15 mouse cellular contexts compared by ENCODE assay signal in genomic region chr3:39609937-39610336, GRCm38 (mm10).
DNase-seq lines count a peak whose midpoint lies in the region; ATAC-seq lines count a peak whose summit lies in the region.
"Had no signal": no experiment of that assay in that cellular context is flagged by ENCODE, and none has a peak within 500 bp of the region (broad histone marks: within the 10 kb centered on the region; RNA-seq: fewer than 3 reads in every experiment).

No protein-coding gene starts in this region.

- no peak for DNase-seq in embryonic facial prominence, embryonic 14.5 days (ENCODE audit: low spot score)
- DNase-seq in embryonic facial prominence, embryonic 10.5 days (ENCODE audit: low spot score) = no peak
- peak; percentile 20 for DNase-seq in neural tube, embryonic 10.5 days (ENCODE audit: extremely low spot score, low spot score)
- peak; percentile 12 for DNase-seq in layer of hippocampus, adult 9-11 months
- no peak for DNase-seq in frontal cortex, postnatal 14 days (ENCODE audit: low spot score in 2 of 2)
- DNase-seq in lung, postnatal 14 days = no peak
- DNase-seq: cerebellum, adult 18-20 months; kidney, postnatal 10 days; lung, adult 18-20 months; thymus, postnatal 4 days had no signal

- H3K4me2 ChIP-seq in embryonic facial prominence, embryonic 14.5 days (ENCODE audit: low read depth, low read length) = no peak overlapping the region
- no peak overlapping the region for H3K4me2 ChIP-seq in neural tube, embryonic 15.5 days
- H3K4me2 ChIP-seq in kidney, embryonic 15.5 days = no peak overlapping the region
- H3K4me2 ChIP-seq: heart, embryonic 15.5 days had no signal

- H3K9ac ChIP-seq in embryonic facial prominence, embryonic 14.5 days (ENCODE audit: low read depth, low read length) = no peak overlapping the region
- no peak overlapping the region for H3K9ac ChIP-seq in neural tube, embryonic 15.5 days (replicated peaks)
- no peak overlapping the region for H3K9ac ChIP-seq in kidney, embryonic 15.5 days
- H3K9ac ChIP-seq: heart, embryonic 15.5 days had no signal

- 77% methylated on average over 3 of the region's 3 CpGs for WGBS in embryonic facial prominence, embryonic 14.5 days
- WGBS in embryonic facial prominence, embryonic 10.5 days = 81% methylated on average over 3 of the region's 3 CpGs
- WGBS in neural tube, embryonic 15.5 days = 24% methylated on average over 3 of the region's 3 CpGs
- 69% methylated on average over 3 of the region's 3 CpGs for WGBS in kidney, embryonic 15.5 days

- no peaks in the 10 kb centered on the region for H3K36me3 ChIP-seq in embryonic facial prominence, embryonic 14.5 days (ENCODE audit: control insufficient read depth, insufficient read depth, low read length)
- H3K36me3 ChIP-seq in embryonic facial prominence, embryonic 10.5 days (replicated peaks) = no peaks in the 10 kb centered on the region
- H3K36me3 ChIP-seq in neural tube, embryonic 15.5 days = no peaks in the 10 kb centered on the region
- no peaks in the 10 kb centered on the region for H3K36me3 ChIP-seq in kidney, embryonic 15.5 days
- H3K36me3 ChIP-seq: heart, embryonic 15.5 days had no signal

- no peak overlapping the region for H3K27ac ChIP-seq in embryonic facial prominence, embryonic 14.5 days (replicated peaks; ENCODE audit: low read depth, low read length)
- no peak overlapping the region for H3K27ac ChIP-seq in embryonic facial prominence, embryonic 10.5 days (replicated peaks)
- no peak overlapping the region for H3K27ac ChIP-seq in neural tube, embryonic 15.5 days (replicated peaks)
- no peak overlapping the region for H3K27ac ChIP-seq in kidney, embryonic 15.5 days
- H3K27ac ChIP-seq: heart, embryonic 15.5 days; left cerebral cortex, adult 2 months had no signal

- ATAC-seq in embryonic facial prominence, embryonic 14.5 days (ENCODE audit: low read depth) = peak; percentile 18; the same call in 1 of the 2 replicates
- ATAC-seq in neural tube, embryonic 15.5 days (ENCODE audit: low FRiP score) = no peak
- ATAC-seq in kidney, embryonic 15.5 days (replicated peaks; ENCODE audit: low FRiP score) = no peak
- ATAC-seq: Patski had no signal

- H3K4me3 ChIP-seq in embryonic facial prominence, embryonic 14.5 days (ENCODE audit: low read depth, low read length) = no peak overlapping the region
- no peak overlapping the region for H3K4me3 ChIP-seq in embryonic facial prominence, embryonic 10.5 days
- H3K4me3 ChIP-seq in neural tube, embryonic 15.5 days (replicated peaks) = no peak overlapping the region
- H3K4me3 ChIP-seq in kidney, embryonic 15.5 days (replicated peaks) = no peak overlapping the region
- H3K4me3 ChIP-seq: heart, embryonic 15.5 days; left cerebral cortex, adult 2 months had no signal

- no peaks in the 10 kb centered on the region for H3K9me3 ChIP-seq in embryonic facial prominence, embryonic 14.5 days (ENCODE audit: control insufficient read depth, low read length)
- no peaks in the 10 kb centered on the region for H3K9me3 ChIP-seq in embryonic facial prominence, embryonic 10.5 days
- no peaks in the 10 kb centered on the region for H3K9me3 ChIP-seq in neural tube, embryonic 15.5 days (replicated peaks)
- no peaks in the 10 kb centered on the region for H3K9me3 ChIP-seq in kidney, embryonic 15.5 days (replicated peaks)
- H3K9me3 ChIP-seq: heart, embryonic 15.5 days had no signal

- no peaks in the 10 kb centered on the region for H3K27me3 ChIP-seq in embryonic facial prominence, embryonic 14.5 days (replicated peaks; ENCODE audit: control insufficient read depth, insufficient read depth, low read length)
- no peaks in the 10 kb centered on the region for H3K27me3 ChIP-seq in embryonic facial prominence, embryonic 10.5 days (replicated peaks; ENCODE audit: low read depth, poor library complexity, severe bottlenecking)
- H3K27me3 ChIP-seq in neural tube, embryonic 15.5 days (replicated peaks) = no peaks in the 10 kb centered on the region
- no peaks in the 10 kb centered on the region for H3K27me3 ChIP-seq in kidney, embryonic 15.5 days
- H3K27me3 ChIP-seq: heart, embryonic 15.5 days had no signal

- H3K4me1 ChIP-seq in embryonic facial prominence, embryonic 14.5 days (ENCODE audit: control insufficient read depth, insufficient read depth, low read length) = no peaks in the 10 kb centered on the region
- no peaks in the 10 kb centered on the region for H3K4me1 ChIP-seq in embryonic facial prominence, embryonic 10.5 days
- H3K4me1 ChIP-seq in neural tube, embryonic 15.5 days = no peaks in the 10 kb centered on the region
- peaks cover 4% of the 10 kb centered on the region; the same call in 1 of the 2 replicates for H3K4me1 ChIP-seq in kidney, embryonic 15.5 days
- H3K4me1 ChIP-seq: heart, embryonic 15.5 days had no signal

Comparison
In these comparisons a context has a peak if more than half of its experiments do, and no peak if none do; other contexts are left out.
1. DNase-seq: peak in neural tube, embryonic 10.5 days (single experiment) and layer of hippocampus, adult 9-11 months (single experiment); none in embryonic facial prominence, embryonic 14.5 days (single experiment), embryonic facial prominence, embryonic 10.5 days (single experiment), frontal cortex, postnatal 14 days (0 of 2) and lung, postnatal 14 days (single experiment).